Mouse (Mus musculus) adipocyte (in vitro differentiated cells): ENCODE results near the gene Cerkl.
A peak's percentile ranks its signal among the peaks of the same experiment; 100 is the strongest.

Source experiments
- DNase-seq: peaks from one replicate; pipeline ENCODE4 v3.0.0-alpha.2; 2016; ENCODE audit warnings: low spot score

The Cerkl gene

GRCm38 (mm10) chr2:79372486-79373200, 83.9 kb downstream of the Cerkl start:
- peak; percentile 30 for DNase-seq

- no peak for DNase-seq
Measured at GRCm38 (mm10) chr2:79372154-79372467, 84.5 kb downstream of the Cerkl start.

GRCm38 (mm10) chr2:79371326-79372153, 85.0 kb downstream of the Cerkl start:
- DNase-seq = no peak

- no peak for DNase-seq
Measured at GRCm38 (mm10) chr2:79370711-79371312, 85.8 kb downstream of the Cerkl start.

- no peak for DNase-seq
Measured at GRCm38 (mm10) chr2:79369905-79370304, 86.7 kb downstream of the Cerkl start.

GRCm38 (mm10) chr2:79369061-79369524, 87.5 kb downstream of the Cerkl start:
- DNase-seq = peak; percentile 9

- no peak for DNase-seq
Measured at GRCm38 (mm10) chr2:79368661-79369060, 87.9 kb downstream of the Cerkl start.

- DNase-seq = peak; percentile 24
Measured at GRCm38 (mm10) chr2:79367451-79368450, 88.8 kb downstream of the Cerkl start.

- no peak for DNase-seq
Measured at GRCm38 (mm10) chr2:79363920-79364319, 92.7 kb downstream of the Cerkl start.

- no peak for DNase-seq
Measured at GRCm38 (mm10) chr2:79362029-79362428, 94.6 kb downstream of the Cerkl start.

GRCm38 (mm10) chr2:79357835-79358234, 98.8 kb downstream of the Cerkl start:
- DNase-seq = no peak

GRCm38 (mm10) chr2:79354773-79355172, 101.8 kb downstream of the Cerkl start:
- no peak for DNase-seq

- DNase-seq = no peak
Measured at GRCm38 (mm10) chr2:79352100-79352802, 104.3 kb downstream of the Cerkl start.

- no peak for DNase-seq
Measured at GRCm38 (mm10) chr2:79351179-79352099, 105.1 kb downstream of the Cerkl start.

GRCm38 (mm10) chr2:79343115-79343514, 113.5 kb downstream of the Cerkl start:
- DNase-seq = no peak

GRCm38 (mm10) chr2:79339003-79339402, 117.6 kb downstream of the Cerkl start:
- DNase-seq = peak; percentile 5

- DNase-seq = no peak
Measured at GRCm38 (mm10) chr2:79336141-79336540, 120.4 kb downstream of the Cerkl start.

- DNase-seq = no peak
Measured at GRCm38 (mm10) chr2:79334661-79335060, 121.9 kb downstream of the Cerkl start.

GRCm38 (mm10) chr2:79328079-79328478, 128.5 kb downstream of the Cerkl start:
- no peak for DNase-seq
